Mouse (Mus musculus) G1E (cell line): ENCODE measurements at regions not wholly inside any gene's neighbourhood (a gene's known extent, or its start where the extent isn't known, plus 50 kb on each side); places are given as distances from the start of the nearest gene placed in this dataset.

Source experiments
- ATAC-seq: 2 replicates; pipeline ENCODE4 v1.8.0; 2016; ENCODE audit warnings: mild to moderate bottlenecking; ENCODE audit not compliant: insufficient number of reproducible peaks, poor library complexity, low FRiP score, severe bottlenecking; ENCODE audit errors: extremely low read depth
- DNase-seq: peaks from one replicate; pipeline ENCODE4 v3.0.0; 2012; ENCODE audit warnings: low spot score
- H3K27me3 ChIP-seq: 2 replicates; pipeline ENCODE4 v1.6.1; 2012; ENCODE audit warnings: mild to moderate bottlenecking, low read length, inconsistent platforms; ENCODE audit not compliant: insufficient read depth
- H3K36me3 ChIP-seq: replicated peaks from 2 replicates; pipeline ENCODE3; 2012; ENCODE audit warnings: mild to moderate bottlenecking, inconsistent platforms
- H3K4me1 ChIP-seq: 2 replicates; pipeline ENCODE4 v1.6.1; 2012; ENCODE audit warnings: low read depth, low read length, inconsistent platforms, mixed read lengths; ENCODE audit not compliant: insufficient read depth
- H3K4me3 ChIP-seq: 2 replicates; pipeline ENCODE4 v1.5.1; 2012; ENCODE audit warnings: low read depth, mild to moderate bottlenecking, inconsistent platforms, low read length, moderate library complexity, mixed read lengths
- H3K9me3 ChIP-seq: replicated peaks from 2 replicates; pipeline ENCODE4 v1.6.1; 2012; ENCODE audit warnings: inconsistent platforms
- CTCF ChIP-seq: IDR thresholded peaks from 2 replicates; pipeline ENCODE4 v1.5.1; 2012; ENCODE audit warnings: low read depth, low read length, inconsistent platforms, mixed read lengths
- GATA1 ChIP-seq: IDR thresholded peaks from 2 replicates; pipeline ENCODE4 v1.6.1; 2012; ENCODE audit warnings: borderline replicate concordance, low read length, inconsistent platforms, mixed read lengths
- GATA2 ChIP-seq: IDR thresholded peaks from 2 replicates; pipeline ENCODE4 v1.6.1; 2012; ENCODE audit warnings: low read depth, low read length, inconsistent platforms, borderline replicate concordance
- POLR2AphosphoS5 ChIP-seq: IDR thresholded peaks from 2 replicates; pipeline ENCODE4 v1.6.1; 2012; ENCODE audit warnings: low read depth, low read length, inconsistent platforms; ENCODE audit not compliant: insufficient replicate concordance
- TAL1 ChIP-seq: conservative IDR thresholded peaks from 2 replicates; pipeline ENCODE4 v1.6.1; 2012; ENCODE audit warnings: low read depth, low read length, inconsistent platforms, mixed read lengths

- no peak overlapping the region for H3K4me3 ChIP-seq
- no peaks in the 10 kb centered on the region for H3K27me3 ChIP-seq
- no peak for TF ChIP-seq POLR2AphosphoS5
- TF ChIP-seq CTCF, result no peak
- TF ChIP-seq GATA1, result no peak
- no peak for TF ChIP-seq TAL1
- TF ChIP-seq GATA2, result no peak
- no peaks in the 10 kb centered on the region for H3K36me3 ChIP-seq
- H3K4me1 ChIP-seq, result no peaks in the 10 kb centered on the region
- DNase-seq (no peak), ATAC-seq (no peak)
- H3K9me3 ChIP-seq, result no peaks in the 10 kb centered on the region
These were observed 127.1 kb upstream of the Spred2 start for GRCm38 (mm10) chr11:19796950-19797670.

- no peak for ATAC-seq
- Histone ChIP-seq H3K4me3 (no peak overlapping the region), H3K9me3 (no peaks in the 10 kb centered on the region), H3K27me3 (peaks cover 7% of the 10 kb centered on the region; the same call in 1 of the 2 replicates), H3K36me3 (no peaks in the 10 kb centered on the region), H3K4me1 (no peaks in the 10 kb centered on the region)
- TF ChIP-seq GATA1 (no peak), GATA2 (no peak)
- no peak for DNase-seq
These were observed 114.8 kb upstream of the Spred2 start for GRCm38 (mm10) chr11:19809359-19809758.

GRCm38 (mm10) chr11:19811271-19811991 is 112.7 kb upstream of the Spred2 start:
- H3K4me3 ChIP-seq, result no peak overlapping the region
- DNase-seq (no peak), ATAC-seq (no peak)
- H3K4me1 ChIP-seq, result no peaks in the 10 kb centered on the region
- H3K27me3 ChIP-seq, result peaks cover 7% of the 10 kb centered on the region
- no peaks in the 10 kb centered on the region for H3K9me3 ChIP-seq
- TF ChIP-seq POLR2AphosphoS5 (no peak), TAL1 (no peak), CTCF (no peak)
- H3K36me3 ChIP-seq, result no peaks in the 10 kb centered on the region

- Histone ChIP-seq H3K4me1 (no peaks in the 10 kb centered on the region), H3K36me3 (no peaks in the 10 kb centered on the region), H3K27me3 (peaks cover 13% of the 10 kb centered on the region), H3K9me3 (no peaks in the 10 kb centered on the region), H3K4me3 (no peak overlapping the region)
- DNase-seq, result no peak
- TF ChIP-seq GATA1 (no peak), POLR2AphosphoS5 (no peak), CTCF (no peak), GATA2 (no peak), TAL1 (no peak)
- no peak for ATAC-seq
These were observed 112.0 kb upstream of the Spred2 start for GRCm38 (mm10) chr11:19811992-19812690.

GRCm38 (mm10) chr11:19813549-19813948 is 110.6 kb upstream of the Spred2 start:
- no peak for ATAC-seq
- DNase-seq, result no peak
- TF ChIP-seq GATA1 (no peak), GATA2 (no peak), CTCF (no peak), TAL1 (no peak), POLR2AphosphoS5 (no peak)
- H3K4me1 ChIP-seq, result no peaks in the 10 kb centered on the region
- H3K9me3 ChIP-seq, result no peaks in the 10 kb centered on the region
- H3K4me3 ChIP-seq, result no peak overlapping the region
- H3K36me3 ChIP-seq, result no peaks in the 10 kb centered on the region
- H3K27me3 ChIP-seq, result peaks cover 13% of the 10 kb centered on the region

GRCm38 (mm10) chr11:19822991-19823390 is 101.2 kb upstream of the Spred2 start:
- TF ChIP-seq GATA1 (no peak), TAL1 (no peak)
- H3K4me3 ChIP-seq, result no peak overlapping the region
- DNase-seq, result no peak

More at GRCm38 (mm10) chr11:19822991-19823390, 101.2 kb upstream of the Spred2 start:
- no peaks in the 10 kb centered on the region for H3K9me3 ChIP-seq
- peaks cover 16% of the 10 kb centered on the region for H3K27me3 ChIP-seq
- H3K36me3 ChIP-seq, result no peaks in the 10 kb centered on the region
- H3K4me1 ChIP-seq, result peaks cover 3% of the 10 kb centered on the region; the same call in 1 of the 2 replicates
- ATAC-seq, result no peak
